Mouse (Mus musculus) bone marrow macrophage, adult 2 months (primary cell): Measurements from ENCODE around the gene Dnah17.

Experiments used
- CTCF ChIP-seq: IDR thresholded peaks from 2 replicates; pipeline ENCODE4 v1.5.1; 2012; ENCODE audit warnings: low read depth, mild to moderate bottlenecking, low read length, moderate library complexity
- POLR2A ChIP-seq: IDR thresholded peaks from 2 replicates; pipeline ENCODE4 v1.6.1; 2012; ENCODE audit warnings: mild to moderate bottlenecking, low read depth, low read length, borderline replicate concordance

DNA sequence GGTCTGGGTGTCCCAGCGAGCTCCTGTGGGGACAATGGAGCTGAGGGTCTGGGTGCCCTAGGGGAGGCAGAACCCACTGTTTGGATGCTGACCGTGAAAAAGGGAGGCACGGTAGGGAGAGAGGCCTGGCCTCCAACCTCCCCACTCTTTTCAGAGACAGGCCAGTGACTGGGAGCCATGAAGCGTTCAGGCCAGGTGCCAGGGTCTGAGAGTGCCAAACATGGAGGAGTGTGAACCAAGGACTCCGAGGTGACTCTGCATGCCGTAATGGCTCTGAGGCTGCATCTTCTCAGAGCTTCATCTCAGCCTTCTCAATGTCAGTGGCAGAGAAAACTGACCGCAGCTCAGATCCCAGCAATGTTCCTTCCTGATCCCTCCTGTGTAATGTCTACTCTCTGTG is 107.0 kb downstream of the Dnah17 start:
- TF ChIP-seq POLR2A (no peak), CTCF (no peak)
